23 mouse cellular contexts compared by ENCODE assay signal in genomic region chr4:127329046-127329445, GRCm38 (mm10). TPM values are rescaled to one million over a fixed set of nuclear protein-coding genes. Genes with fewer than 3 reads are reported as not detected.
A peak's percentile ranks its signal among the peaks of the same experiment; 100 is the strongest.
DNase-seq lines count a peak whose midpoint lies in the region; ATAC-seq and TF ChIP-seq lines count a peak whose summit lies in the region.
"Had no signal": no experiment of that assay in that cellular context is flagged by ENCODE, and none has a peak within 500 bp of the region (broad histone marks: within the 10 kb centered on the region; RNA-seq: fewer than 3 reads in every experiment).

No protein-coding gene starts in this region.

- no peak overlapping the region for H3K27ac ChIP-seq in forebrain, embryonic 14.5 days (ENCODE audit: low read depth, low read length)
- H3K27ac ChIP-seq in forebrain, postnatal 0 days (ENCODE audit: low read depth, low read length) = no peak overlapping the region
- H3K27ac ChIP-seq in ES-Bruce4 (ENCODE audit: insufficient read depth, low read length) = peak overlapping the region; percentile 97
- H3K27ac ChIP-seq in limb, embryonic 13.5 days = no peak overlapping the region
- H3K27ac ChIP-seq in liver, postnatal 0 days (ENCODE audit: low read depth) = no peak overlapping the region
- H3K27ac ChIP-seq: embryonic facial prominence, embryonic 12.5 days; forebrain, embryonic 10.5 days; heart, embryonic 10.5 days; hindbrain, embryonic 15.5 days; lung, embryonic 15.5 days; midbrain, embryonic 12.5 days had no signal

- peak; percentile 48 for TF ChIP-seq POLR2A in ES-Bruce4 (IDR thresholded peaks at IDR 0.05; ENCODE audit: insufficient read depth, low read length)

- H3K4me1 ChIP-seq in forebrain, embryonic 14.5 days (ENCODE audit: control insufficient read depth, insufficient read depth, low read length) = peaks cover 3% of the 10 kb centered on the region; the same call in 1 of the 2 replicates
- peaks cover 11% of the 10 kb centered on the region for H3K4me1 ChIP-seq in forebrain, postnatal 0 days (ENCODE audit: insufficient read depth)
- H3K4me1 ChIP-seq in ES-Bruce4 (ENCODE audit: control insufficient read depth, insufficient read depth, low read length) = peaks cover 4% of the 10 kb centered on the region
- H3K4me1 ChIP-seq in limb, embryonic 13.5 days = peaks cover 15% of the 10 kb centered on the region
- no peaks in the 10 kb centered on the region; the same call in 1 of the 2 replicates for H3K4me1 ChIP-seq in liver, postnatal 0 days (ENCODE audit: insufficient read depth)

- 5% methylated on average over 3 of the region's 3 CpGs for WGBS in forebrain, embryonic 14.5 days
- WGBS in forebrain, postnatal 0 days = 6% methylated on average over 3 of the region's 3 CpGs
- under 1% methylated on average over 3 of the region's 3 CpGs for WGBS in limb, embryonic 13.5 days
- WGBS in liver, postnatal 0 days (ENCODE audit: insufficient replicate concordance) = 31% methylated on average over 3 of the region's 3 CpGs

- ATAC-seq in forebrain, embryonic 14.5 days = no peak
- ATAC-seq in forebrain, postnatal 0 days = no peak
- ATAC-seq in limb, embryonic 13.5 days (ENCODE audit: low FRiP score, low read depth) = no peak
- ATAC-seq in monocyte, adult 5-6 weeks (replicated peaks; ENCODE audit: insufficient number of reproducible peaks, low FRiP score, low TSS enrichment, poor library complexity, severe bottlenecking) = no peak
- ATAC-seq in liver, postnatal 0 days = no peak

- 0 out of 2 replicates have a peak, but pooled peaks have one; percentile 10 for TF ChIP-seq EP300 in ES-Bruce4 (IDR thresholded peaks at IDR 0.05; ENCODE audit: insufficient read depth, low read depth, low read length)
- TF ChIP-seq EP300 in liver, postnatal 0 days (IDR thresholded peaks at IDR 0.05; ENCODE audit: low read depth) = no peak

- peak; percentile 32 for DNase-seq in forebrain, embryonic 14.5 days (ENCODE audit: low spot score)
- no peak for DNase-seq in forebrain, postnatal 0 days
- DNase-seq in embryo, embryonic 10.5 days (ENCODE audit: low spot score) = peak; percentile 60
- DNase-seq in spleen, postnatal 14 days (ENCODE audit: low spot score in 2 of 2) = no peak
- DNase-seq in liver, postnatal 0 days = no peak
- DNase-seq: cerebellum, adult 9-11 months; gastrocnemius, postnatal 36 days; heart, postnatal 10 days; kidney, adult 2 months; kidney, postnatal 36 days; thymus, postnatal 4 days had no signal

- peaks cover 37% of the 10 kb centered on the region for H3K27me3 ChIP-seq in forebrain, embryonic 14.5 days (replicated peaks; ENCODE audit: control insufficient read depth, insufficient read depth, low read length)
- H3K27me3 ChIP-seq in forebrain, postnatal 0 days (ENCODE audit: insufficient read depth, low read length) = peaks cover 30% of the 10 kb centered on the region
- no peaks in the 10 kb centered on the region for H3K27me3 ChIP-seq in ES-Bruce4 (ENCODE audit: control insufficient read depth, insufficient read depth, low read length, poor library complexity, severe bottlenecking)
- H3K27me3 ChIP-seq in limb, embryonic 13.5 days = peaks cover 85% of the 10 kb centered on the region
- peaks cover 29% of the 10 kb centered on the region for H3K27me3 ChIP-seq in liver, postnatal 0 days (ENCODE audit: insufficient read depth, low read length)

- H3K36me3 ChIP-seq in forebrain, embryonic 14.5 days (ENCODE audit: control insufficient read depth, insufficient read depth, low read length) = no peaks in the 10 kb centered on the region
- H3K36me3 ChIP-seq in forebrain, postnatal 0 days (ENCODE audit: insufficient read depth) = no peaks in the 10 kb centered on the region
- H3K36me3 ChIP-seq in ES-Bruce4 (ENCODE audit: control insufficient read depth, insufficient read depth, low read length, poor library complexity, severe bottlenecking) = peaks cover 15% of the 10 kb centered on the region
- no peaks in the 10 kb centered on the region for H3K36me3 ChIP-seq in limb, embryonic 13.5 days
- H3K36me3 ChIP-seq in liver, postnatal 0 days (replicated peaks; ENCODE audit: insufficient read depth, low read length) = no peaks in the 10 kb centered on the region
- H3K36me3 ChIP-seq: embryonic facial prominence, embryonic 12.5 days; forebrain, embryonic 10.5 days; heart, embryonic 10.5 days; hindbrain, embryonic 15.5 days; lung, embryonic 15.5 days; midbrain, embryonic 12.5 days had no signal

- no peak for TF ChIP-seq CTCF in forebrain, postnatal 0 days (IDR thresholded peaks at IDR 0.05; ENCODE audit: low read depth)
- TF ChIP-seq CTCF in ES-Bruce4 (IDR thresholded peaks at IDR 0.05; ENCODE audit: low read depth, low read length) = no peak
- no peak for TF ChIP-seq CTCF in liver, postnatal 0 days (IDR thresholded peaks at IDR 0.05; ENCODE audit: low read depth)

- no peak overlapping the region for H3K4me2 ChIP-seq in forebrain, embryonic 14.5 days (ENCODE audit: low read length)
- H3K4me2 ChIP-seq in forebrain, postnatal 0 days (ENCODE audit: low read depth) = no peak overlapping the region
- H3K4me2 ChIP-seq in limb, embryonic 13.5 days (replicated peaks) = 0 out of 2 replicates have a peak overlapping the region, but pooled peaks have one; percentile 53
- H3K4me2 ChIP-seq in liver, postnatal 0 days (ENCODE audit: low read depth, low read length) = no peak overlapping the region
- H3K4me2 ChIP-seq: liver, embryonic 11.5 days had no signal

- H3K4me3 ChIP-seq in forebrain, embryonic 14.5 days (ENCODE audit: low read depth, low read length) = no peak overlapping the region
- no peak overlapping the region for H3K4me3 ChIP-seq in forebrain, postnatal 0 days (ENCODE audit: low read depth, low read length)
- peak overlapping the region; percentile 69 for H3K4me3 ChIP-seq in ES-Bruce4 (ENCODE audit: low read depth, low read length)
- no peak overlapping the region for H3K4me3 ChIP-seq in limb, embryonic 13.5 days
- H3K4me3 ChIP-seq in liver, postnatal 0 days (ENCODE audit: low read depth, low read length) = no peak overlapping the region
- H3K4me3 ChIP-seq: embryonic facial prominence, embryonic 12.5 days; midbrain, embryonic 12.5 days had no signal

- no peaks in the 10 kb centered on the region for H3K9me3 ChIP-seq in forebrain, embryonic 14.5 days (replicated peaks; ENCODE audit: control insufficient read depth, low read length)
- H3K9me3 ChIP-seq in forebrain, postnatal 0 days (ENCODE audit: low read length) = no peaks in the 10 kb centered on the region
- H3K9me3 ChIP-seq in ES-Bruce4 (replicated peaks; ENCODE audit: control insufficient read depth, insufficient read depth, low read length, poor library complexity, severe bottlenecking) = no peaks in the 10 kb centered on the region
- no peaks in the 10 kb centered on the region for H3K9me3 ChIP-seq in limb, embryonic 13.5 days
- H3K9me3 ChIP-seq in liver, postnatal 0 days (ENCODE audit: low read length) = no peaks in the 10 kb centered on the region
- H3K9me3 ChIP-seq: embryonic facial prominence, embryonic 12.5 days; forebrain, embryonic 10.5 days; heart, embryonic 10.5 days; hindbrain, embryonic 15.5 days; lung, embryonic 15.5 days; midbrain, embryonic 12.5 days had no signal

- H3K9ac ChIP-seq in forebrain, embryonic 14.5 days (ENCODE audit: low read length) = no peak overlapping the region
- H3K9ac ChIP-seq in forebrain, postnatal 0 days = no peak overlapping the region
- peak overlapping the region; percentile 93 for H3K9ac ChIP-seq in ES-Bruce4 (ENCODE audit: low read depth, poor library complexity, severe bottlenecking)
- no peak overlapping the region for H3K9ac ChIP-seq in limb, embryonic 13.5 days
- no peak overlapping the region for H3K9ac ChIP-seq in liver, postnatal 0 days (replicated peaks)
- H3K9ac ChIP-seq: embryonic facial prominence, embryonic 12.5 days; hindbrain, embryonic 15.5 days; lung, embryonic 15.5 days; midbrain, embryonic 12.5 days had no signal

RNA-seq across cellular contexts. Expression of gene Gjb3, which starts 1.6 kb away (rescaled TPM):
- polyA plus RNA-seq in forebrain, embryonic 14.5 days (2014; fragmentation: Nextera tagmentation; extraction: Ambion mirVana) = not detected in 2 replicates
- 1.2 TPM in 1 of 2 replicates, not detected in the other for total RNA-seq in forebrain, postnatal 0 days (2014; rRNA removed)
- polyA plus RNA-seq in forebrain, postnatal 0 days (2015; fragmentation: Nextera tagmentation; extraction: Ambion mirVana) = 0.20 and 0.30 TPM in 2 replicates
- polyA plus RNA-seq in ES-Bruce4 (2011; ENCODE audit: insufficient read depth, insufficient read length, low read depth, missing spikeins) = 57.2 and 66.7 TPM in 2 replicates
- 3.4 and 3.5 TPM in 2 replicates for polyA plus RNA-seq in limb, embryonic 13.5 days (2015; fragmentation: Nextera tagmentation; extraction: Ambion mirVana)
- total RNA-seq in monocyte, adult 5-6 weeks (2017) = not detected in 3 replicates
- polyA plus RNA-seq in liver, postnatal 0 days (2015; fragmentation: Nextera tagmentation; extraction: Ambion mirVana) = 0.24 and 0.34 TPM in 2 replicates
- total RNA-seq: CH12.LX; gastrocnemius, postnatal 36 days had no signal

RNA-seq across cellular contexts. Expression of gene Gja4, which starts 15.2 kb away (rescaled TPM):
- polyA plus RNA-seq in forebrain, embryonic 14.5 days (2014; fragmentation: Nextera tagmentation; extraction: Ambion mirVana) = 20.9 and 21.4 TPM in 2 replicates
- total RNA-seq in forebrain, postnatal 0 days (2014; rRNA removed) = 13.3 and 20.5 TPM in 2 replicates
- 15.3 and 15.7 TPM in 2 replicates for polyA plus RNA-seq in forebrain, postnatal 0 days (2015; fragmentation: Nextera tagmentation; extraction: Ambion mirVana)
- polyA plus RNA-seq in ES-Bruce4 (2011; ENCODE audit: insufficient read depth, insufficient read length, low read depth, missing spikeins) = 1.4 TPM in 2 replicates
- 14.5 and 16.4 TPM in 2 replicates for polyA plus RNA-seq in limb, embryonic 13.5 days (2015; fragmentation: Nextera tagmentation; extraction: Ambion mirVana)
- total RNA-seq in monocyte, adult 5-6 weeks (2017) = not detected in 3 replicates
- polyA plus RNA-seq in liver, postnatal 0 days (2015; fragmentation: Nextera tagmentation; extraction: Ambion mirVana) = 2.7 and 3.1 TPM in 2 replicates
- total RNA-seq: CH12.LX had no signal

RNA-seq across cellular contexts. Expression of gene Gjb4, which starts 24.8 kb away (rescaled TPM):
- not detected in 2 replicates for polyA plus RNA-seq in forebrain, embryonic 14.5 days (2014; fragmentation: Nextera tagmentation; extraction: Ambion mirVana)
- total RNA-seq in forebrain, postnatal 0 days (2014; rRNA removed) = not detected in 2 replicates
- not detected in 2 replicates for polyA plus RNA-seq in forebrain, postnatal 0 days (2015; fragmentation: Nextera tagmentation; extraction: Ambion mirVana)
- polyA plus RNA-seq in ES-Bruce4 (2011; ENCODE audit: insufficient read depth, insufficient read length, low read depth, missing spikeins) = 2.1 and 2.6 TPM in 2 replicates
- not detected in 2 replicates for polyA plus RNA-seq in limb, embryonic 13.5 days (2015; fragmentation: Nextera tagmentation; extraction: Ambion mirVana)
- total RNA-seq in monocyte, adult 5-6 weeks (2017) = not detected in 3 replicates
- polyA plus RNA-seq in liver, postnatal 0 days (2015; fragmentation: Nextera tagmentation; extraction: Ambion mirVana) = not detected in 2 replicates
- total RNA-seq: CH12.LX; gastrocnemius, postnatal 36 days; heart, postnatal 10 days; layer of hippocampus, postnatal 10 days had no signal
- polyA plus RNA-seq: embryonic facial prominence, embryonic 12.5 days; forebrain, embryonic 10.5 days; heart, embryonic 10.5 days; hindbrain, embryonic 15.5 days; liver, embryonic 11.5 days; midbrain, embryonic 12.5 days had no signal

RNA-seq across cellular contexts. Expression of gene Gjb5, which starts 28.9 kb away (rescaled TPM):
- polyA plus RNA-seq in forebrain, embryonic 14.5 days (2014; fragmentation: Nextera tagmentation; extraction: Ambion mirVana) = 0.10 and 0.21 TPM in 2 replicates
- total RNA-seq in forebrain, postnatal 0 days (2014; rRNA removed) = 0.10 TPM in 1 of 2 replicates, not detected in the other
- 0.11 TPM in 1 of 2 replicates, not detected in the other for polyA plus RNA-seq in forebrain, postnatal 0 days (2015; fragmentation: Nextera tagmentation; extraction: Ambion mirVana)
- polyA plus RNA-seq in ES-Bruce4 (2011; ENCODE audit: insufficient read depth, insufficient read length, low read depth, missing spikeins) = 15.9 and 16.5 TPM in 2 replicates
- 0.46 and 0.48 TPM in 2 replicates for polyA plus RNA-seq in limb, embryonic 13.5 days (2015; fragmentation: Nextera tagmentation; extraction: Ambion mirVana)
- not detected in 3 replicates for total RNA-seq in monocyte, adult 5-6 weeks (2017)
- 0.06 and 0.14 TPM in 2 replicates for polyA plus RNA-seq in liver, postnatal 0 days (2015; fragmentation: Nextera tagmentation; extraction: Ambion mirVana)
- total RNA-seq: layer of hippocampus, postnatal 10 days had no signal

Comparison
In these comparisons a context has a peak if more than half of its experiments do, and no peak if none do; other contexts are left out.
1. DNase-seq: peak in forebrain, embryonic 14.5 days (single experiment) and embryo, embryonic 10.5 days (single experiment); none in forebrain, postnatal 0 days (single experiment), spleen, postnatal 14 days (0 of 2) and liver, postnatal 0 days (single experiment).
2. RNA of gene Gjb3, which starts 1.6 kb away (polyA plus RNA-seq): 57.2 to 66.7 TPM in ES-Bruce4; 3.4 to 3.5 TPM in limb, embryonic 13.5 days, 0.24 to 0.34 TPM in liver, postnatal 0 days, 0.20 to 0.30 TPM in forebrain, postnatal 0 days and not detected in forebrain, embryonic 14.5 days; every median in the first group is over 10 times any median in the second.